Mouse (Mus musculus) splenic B cell, adult 2 months (primary cell): ENCODE data around the gene Fbxw9.

ENCODE experiments used
- DNase-seq: peaks from one replicate; pipeline ENCODE4 v3.0.0-alpha.2; 2011; ENCODE audit warnings: low read depth, low spot score
- H3K27me3 ChIP-seq: 2 replicates; pipeline ENCODE4 v1.6.1; 2012; ENCODE audit warnings: mild to moderate bottlenecking, low read length, moderate library complexity, mixed read lengths; ENCODE audit not compliant: control insufficient read depth, poor library complexity, insufficient read depth, severe bottlenecking
- H3K36me3 ChIP-seq: 2 replicates; pipeline ENCODE4 v1.6.1; 2012; ENCODE audit warnings: mild to moderate bottlenecking, low read length, moderate library complexity, mixed read lengths; ENCODE audit not compliant: control insufficient read depth, poor library complexity, insufficient read depth, severe bottlenecking

Gene Fbxw9

GRCm38 (mm10) chr8:85032622-85033311 is 27.1 kb upstream of the Fbxw9 start:
- DNase-seq: no peak
- Histone ChIP-seq H3K36me3 (peaks cover 3% of the 10 kb centered on the region), H3K27me3 (no peaks in the 10 kb centered on the region)

- Histone ChIP-seq H3K36me3 (peaks cover 3% of the 10 kb centered on the region), H3K27me3 (no peaks in the 10 kb centered on the region)
- DNase-seq: no peak
These were observed 26.0 kb upstream of the Fbxw9 start for GRCm38 (mm10) chr8:85033867-85034266.

- DNase-seq: peak; percentile 94
- no peaks in the 10 kb centered on the region; the same call in 1 of the 2 replicates for H3K36me3 ChIP-seq
- no peaks in the 10 kb centered on the region for H3K27me3 ChIP-seq
These were observed 25.1 kb upstream of the Fbxw9 start for GRCm38 (mm10) chr8:85034764-85035163.

- Histone ChIP-seq H3K36me3 (no peaks in the 10 kb centered on the region; the same call in 1 of the 2 replicates), H3K27me3 (no peaks in the 10 kb centered on the region)
- DNase-seq: no peak
These were observed 24.6 kb upstream of the Fbxw9 start for GRCm38 (mm10) chr8:85035165-85035727.

GRCm38 (mm10) chr8:85035728-85036310 is 24.0 kb upstream of the Fbxw9 start:
- Histone ChIP-seq H3K36me3 (no peaks in the 10 kb centered on the region; the same call in 1 of the 2 replicates), H3K27me3 (no peaks in the 10 kb centered on the region)
- DNase-seq: peak; percentile 43

GRCm38 (mm10) chr8:85036381-85036717 is 23.5 kb upstream of the Fbxw9 start:
- DNase-seq: no peak
- H3K36me3 ChIP-seq: no peaks in the 10 kb centered on the region; the same call in 1 of the 2 replicates
- H3K27me3 ChIP-seq: no peaks in the 10 kb centered on the region

- Histone ChIP-seq H3K27me3 (no peaks in the 10 kb centered on the region), H3K36me3 (no peaks in the 10 kb centered on the region; the same call in 1 of the 2 replicates)
These were observed 23.0 kb upstream of the Fbxw9 start, which contains the start of gene Tnpo2 for GRCm38 (mm10) chr8:85036718-85037365. Gene Tnpo2, plus strand, starts transcription at chr8:85036915.

GRCm38 (mm10) chr8:85037366-85037680 is 22.5 kb upstream of the Fbxw9 start:
- no peaks in the 10 kb centered on the region; the same call in 1 of the 2 replicates for H3K36me3 ChIP-seq
- H3K27me3 ChIP-seq: no peaks in the 10 kb centered on the region
- no peak for DNase-seq

More at GRCm38 (mm10) chr8:85036718-85037365, 23.0 kb upstream of the Fbxw9 start, which contains the start of gene Tnpo2:
- peak; percentile 96 for DNase-seq

GRCm38 (mm10) chr8:85037681-85038531 is 21.9 kb upstream of the Fbxw9 start:
- peak; percentile 34 for DNase-seq
- Histone ChIP-seq H3K36me3 (no peaks in the 10 kb centered on the region; the same call in 1 of the 2 replicates), H3K27me3 (no peaks in the 10 kb centered on the region)

- no peak for DNase-seq
- peaks cover 11% of the 10 kb centered on the region for H3K36me3 ChIP-seq
These were observed 16.2 kb upstream of the Fbxw9 start for GRCm38 (mm10) chr8:85043619-85044018.

GRCm38 (mm10) chr8:85057367-85057766 is 2.5 kb upstream of the Fbxw9 start:
- H3K27me3 ChIP-seq: no peaks in the 10 kb centered on the region
- peaks cover 8% of the 10 kb centered on the region for H3K36me3 ChIP-seq
- no peak for DNase-seq

More at GRCm38 (mm10) chr8:85043619-85044018, 16.2 kb upstream of the Fbxw9 start:
- no peaks in the 10 kb centered on the region for H3K27me3 ChIP-seq

GRCm38 (mm10) chr8:85062603-85063002 is 2.7 kb downstream of the Fbxw9 start:
- Histone ChIP-seq H3K27me3 (no peaks in the 10 kb centered on the region), H3K36me3 (no peaks in the 10 kb centered on the region)
- no peak for DNase-seq

- no peak for DNase-seq
- H3K27me3 ChIP-seq: no peaks in the 10 kb centered on the region
- no peaks in the 10 kb centered on the region for H3K36me3 ChIP-seq
These were observed 5.4 kb downstream of the Fbxw9 start for GRCm38 (mm10) chr8:85065213-85065612.

- no peak for DNase-seq
- Histone ChIP-seq H3K36me3 (no peaks in the 10 kb centered on the region), H3K27me3 (no peaks in the 10 kb centered on the region)
These were observed 7.3 kb downstream of the Fbxw9 start for GRCm38 (mm10) chr8:85067155-85067554.
